12 mouse cellular contexts compared by ENCODE assay signal in the genomic region with DNA sequence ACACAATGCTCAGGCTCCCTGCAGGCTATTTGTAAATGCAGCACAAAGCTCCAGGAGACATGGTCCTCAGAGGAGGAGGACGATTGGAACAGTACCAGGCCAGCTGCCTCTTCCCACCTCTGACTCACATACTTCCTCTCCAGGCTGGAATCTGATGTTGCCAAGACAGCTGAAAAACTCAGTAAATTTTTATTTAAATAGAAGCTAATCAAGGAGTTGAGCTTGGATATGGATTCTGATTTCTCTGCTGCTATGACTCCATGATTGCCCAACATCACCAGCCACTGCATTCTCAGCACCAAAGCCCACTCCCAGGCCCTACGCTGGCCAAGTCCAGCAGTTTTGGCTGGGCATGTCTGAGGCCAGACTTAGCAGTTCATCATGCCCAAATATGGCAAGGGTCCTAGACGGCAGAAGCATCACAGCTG.
DNase-seq lines count a peak whose midpoint lies in the region; ATAC-seq and TF ChIP-seq lines count a peak whose summit lies in the region.
"Had no signal": no experiment of that assay in that cellular context is flagged by ENCODE, and none has a peak within 500 bp of the region (broad histone marks: within the 10 kb centered on the region; RNA-seq: fewer than 3 reads in every experiment).

No protein-coding gene starts in this region.

- WGBS in lung, embryonic 14.5 days, result 35% methylated on average over 3 of the region's 3 CpGs

- no peak overlapping the region for H3K4me3 ChIP-seq in C2C12 (ENCODE audit: insufficient read depth, poor library complexity, severe bottlenecking)
- no peak overlapping the region for H3K4me3 ChIP-seq in lung, embryonic 14.5 days (ENCODE audit: low read depth, low read length)
- H3K4me3 ChIP-seq: limb, embryonic 13.5 days had no signal

- H3K4me1 ChIP-seq in lung, embryonic 14.5 days (ENCODE audit: insufficient read depth), result peaks cover 3% of the 10 kb centered on the region; the same call in 1 of the 2 replicates
- H3K4me1 ChIP-seq: limb, embryonic 13.5 days had no signal

- no peaks in the 10 kb centered on the region for H3K79me3 ChIP-seq in C2C12 (ENCODE audit: low read depth)

- intact Hi-C loops in gastrocnemius, postnatal 36 days (cut with DNase I), result no loop called here

- H3K27me3 ChIP-seq in C2C12 (ENCODE audit: control insufficient read depth, insufficient read depth, insufficient read length), result no peaks in the 10 kb centered on the region
- H3K27me3 ChIP-seq in lung, embryonic 14.5 days (ENCODE audit: insufficient read depth, low read length), result no peaks in the 10 kb centered on the region
- H3K27me3 ChIP-seq: limb, embryonic 13.5 days had no signal

- TF ChIP-seq CTCF in C2C12 (IDR thresholded peaks at IDR 0.05; ENCODE audit: control insufficient read depth, insufficient read depth, insufficient read length), result no peak
- TF ChIP-seq CTCF in lung, embryonic 14.5 days (IDR thresholded peaks at IDR 0.05; ENCODE audit: low read depth), result no peak

- peak overlapping the region; percentile 19; the same call in 1 of the 2 replicates for H3K27ac ChIP-seq in lung, embryonic 14.5 days (ENCODE audit: low read depth)
- H3K27ac ChIP-seq: limb, embryonic 13.5 days had no signal

- no peak overlapping the region for H3ac ChIP-seq in C2C12 (ENCODE audit: control insufficient read depth, insufficient read length, low read depth)

- no peaks in the 10 kb centered on the region for H3K79me2 ChIP-seq in C2C12 (ENCODE audit: control insufficient read depth, insufficient read depth)

- H3K36me3 ChIP-seq in C2C12 (ENCODE audit: control insufficient read depth, insufficient read depth), result no peaks in the 10 kb centered on the region
- H3K36me3 ChIP-seq in lung, embryonic 14.5 days (ENCODE audit: insufficient read depth), result no peaks in the 10 kb centered on the region
- H3K36me3 ChIP-seq: limb, embryonic 13.5 days had no signal

- ATAC-seq in lung, embryonic 14.5 days (ENCODE audit: insufficient read depth), result peak; percentile 88
- no peak for ATAC-seq in activated CD4-positive, CD25-positive, alpha-beta regulatory T cell, adult 4 months

- H3K9me3 ChIP-seq in lung, embryonic 14.5 days (ENCODE audit: low read depth, low read length), result no peaks in the 10 kb centered on the region
- H3K9me3 ChIP-seq: limb, embryonic 13.5 days had no signal

- H3K9ac ChIP-seq in lung, embryonic 14.5 days, result no peak overlapping the region
- H3K9ac ChIP-seq: limb, embryonic 13.5 days had no signal

- peak; percentile 82 for DNase-seq in 3134 (ENCODE audit: extremely low read depth, insufficient read length, low spot score)
- DNase-seq in gastrocnemius, postnatal 36 days, result peak; percentile 17 to 34
- DNase-seq in lung, embryonic 14.5 days, result peak; percentile 79
- no peak for DNase-seq in yolk sac, embryonic 10.5 days (ENCODE audit: low spot score)
- no peak for DNase-seq in spleen, adult 12 weeks (ENCODE audit: low spot score)
- DNase-seq: embryo, embryonic 11 days; kidney, adult 18-20 months; midbrain, embryonic 14.5 days; thymus, adult 2 months had no signal

- H3K4me2 ChIP-seq in lung, embryonic 14.5 days, result no peak overlapping the region
- H3K4me2 ChIP-seq: limb, embryonic 13.5 days had no signal

TF ChIP-seq in C2C12, 6 proteins besides CTCF, POLR2A, EP300 and RAD21:
- TF ChIP-seq FOSL1 (IDR thresholded peaks at IDR 0.05; ENCODE audit: insufficient read depth, low read length, poor library complexity, severe bottlenecking) (no peak), CEBPB (IDR thresholded peaks at IDR 0.05; ENCODE audit: low read depth) (peak; percentile 75), MYOD1 (IDR thresholded peaks at IDR 0.05; ENCODE audit: control insufficient read depth, insufficient read length, low read depth) (peak; percentile 55), MYOG (IDR thresholded peaks at IDR 0.05; ENCODE audit: control insufficient read depth, extremely low read depth, insufficient read length) (no peak), MAX (IDR thresholded peaks at IDR 0.05) (no peak), USF1 (IDR thresholded peaks at IDR 0.05; ENCODE audit: low read depth) (no peak)

Comparison
In these comparisons a context has a peak if more than half of its experiments do, and no peak if none do; other contexts are left out.
1. DNase-seq: peak in 3134 (single experiment), gastrocnemius, postnatal 36 days (2 of 2) and lung, embryonic 14.5 days (single experiment); none in yolk sac, embryonic 10.5 days (single experiment) and spleen, adult 12 weeks (single experiment).